Mouse (Mus musculus) heart, adult 9 months (tissue): ENCODE measurements around the gene Mef2b.
A peak's percentile ranks its signal among the peaks of the same experiment; 100 is the strongest.

ENCODE experiments used
- DNase-seq, 2 experiments: peaks; one replicate each; pipeline ENCODE4 v3.0.0; 2022; ENCODE audit warnings: low spot score in 2 of 2

The Mef2b gene

DNA sequence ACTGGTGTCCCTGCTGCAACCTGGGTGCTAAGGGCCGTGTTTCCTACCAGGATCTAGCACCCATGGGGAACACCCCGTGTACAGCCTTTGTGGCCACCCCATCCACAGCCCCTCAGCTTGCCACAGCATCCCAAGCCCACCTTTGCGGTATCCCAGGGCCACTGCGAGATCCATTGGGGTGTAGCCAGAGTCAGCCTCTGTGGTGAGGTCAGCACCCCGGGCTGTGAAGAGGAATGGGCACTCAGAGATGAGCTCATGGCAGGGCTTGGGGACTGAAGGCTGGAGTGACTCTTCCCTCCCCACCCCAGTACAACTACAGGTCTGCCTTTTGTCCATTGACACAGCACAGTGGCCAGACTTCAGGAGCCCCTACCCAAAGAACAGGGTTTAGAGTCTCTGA is 5.4 kb upstream of the Mef2b start:
- no peak for DNase-seq

DNA sequence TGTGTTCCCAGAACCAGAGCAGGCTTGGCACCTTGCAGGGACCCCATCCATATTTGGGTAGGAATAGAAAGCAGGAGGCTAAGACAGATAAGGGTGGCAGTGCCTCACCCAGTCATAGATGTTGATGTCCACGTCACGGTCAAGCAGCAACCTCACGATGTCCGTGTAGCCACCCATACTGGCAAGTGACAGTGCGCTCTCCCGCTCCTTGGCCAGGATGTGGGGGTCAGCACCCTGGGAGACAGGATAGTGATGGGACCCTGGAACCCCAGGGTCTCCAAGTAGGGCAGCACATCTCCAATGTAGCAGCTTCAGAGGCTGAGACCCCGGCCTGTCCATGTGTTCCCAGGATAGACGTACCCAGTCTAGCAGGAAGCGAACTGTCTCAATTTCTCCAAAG is 4.6 kb upstream of the Mef2b start:
- no peak for DNase-seq

DNA sequence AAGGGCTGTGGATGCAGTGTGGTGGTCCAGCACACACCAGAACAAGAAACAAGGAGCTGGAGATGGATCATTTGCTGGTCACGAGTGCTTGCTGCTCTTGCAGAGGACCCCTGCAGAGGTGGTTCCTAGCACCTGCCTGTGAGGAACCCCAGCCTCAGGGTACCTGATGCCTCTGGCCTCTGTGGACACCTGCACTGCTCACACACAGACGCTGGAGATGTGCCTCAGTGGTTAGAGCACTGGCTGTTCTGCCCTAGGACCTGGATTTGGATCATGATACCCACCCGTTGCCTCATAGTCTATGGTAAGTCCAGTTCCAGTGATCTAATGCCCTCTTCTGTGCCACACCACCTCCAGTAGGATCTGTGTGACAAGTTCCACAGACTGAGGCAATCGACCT is 2.9 kb upstream of the Mef2b start:
- no peak for DNase-seq

DNA sequence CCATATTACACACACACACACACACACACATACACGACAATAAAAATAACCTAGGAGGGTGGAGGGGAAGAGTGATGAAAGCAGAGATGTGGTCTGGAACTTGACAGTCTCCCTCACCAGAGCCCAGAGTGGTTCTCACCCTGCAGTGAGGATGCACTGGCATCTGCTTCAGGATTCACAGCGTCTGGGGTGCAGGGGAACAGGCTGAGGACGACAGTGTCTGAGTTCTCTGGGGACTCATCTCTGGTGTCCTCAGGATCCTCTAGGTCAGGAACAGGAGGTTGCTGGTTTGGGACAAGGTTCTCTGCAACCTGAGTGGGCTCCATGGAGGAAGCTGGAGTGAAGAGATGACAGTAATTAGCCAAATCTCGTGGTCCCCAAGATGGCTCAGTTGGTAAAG is 1.6 kb upstream of the Mef2b start:
- no peak for DNase-seq

DNA sequence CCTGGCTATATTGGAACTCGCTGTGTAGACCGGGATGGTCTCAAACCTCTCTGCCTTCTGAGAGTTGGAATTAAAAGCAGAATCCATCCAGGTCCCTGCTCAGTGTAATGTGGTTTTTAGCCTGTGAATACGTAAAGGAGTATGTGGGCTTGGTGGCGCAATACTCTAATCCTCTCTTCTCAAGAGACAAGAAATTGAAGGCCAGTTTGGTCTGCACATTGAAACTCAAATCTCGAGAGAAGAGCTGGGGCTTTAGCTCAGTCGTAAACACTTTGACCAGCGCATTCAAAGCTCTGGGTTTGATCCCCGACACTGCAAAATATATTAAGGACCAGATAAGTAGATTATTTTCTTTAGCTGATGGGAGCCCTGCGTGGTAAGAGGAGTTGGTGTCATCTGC is 470 bp downstream of the Mef2b start:
- DNase-seq, result no peak

DNA sequence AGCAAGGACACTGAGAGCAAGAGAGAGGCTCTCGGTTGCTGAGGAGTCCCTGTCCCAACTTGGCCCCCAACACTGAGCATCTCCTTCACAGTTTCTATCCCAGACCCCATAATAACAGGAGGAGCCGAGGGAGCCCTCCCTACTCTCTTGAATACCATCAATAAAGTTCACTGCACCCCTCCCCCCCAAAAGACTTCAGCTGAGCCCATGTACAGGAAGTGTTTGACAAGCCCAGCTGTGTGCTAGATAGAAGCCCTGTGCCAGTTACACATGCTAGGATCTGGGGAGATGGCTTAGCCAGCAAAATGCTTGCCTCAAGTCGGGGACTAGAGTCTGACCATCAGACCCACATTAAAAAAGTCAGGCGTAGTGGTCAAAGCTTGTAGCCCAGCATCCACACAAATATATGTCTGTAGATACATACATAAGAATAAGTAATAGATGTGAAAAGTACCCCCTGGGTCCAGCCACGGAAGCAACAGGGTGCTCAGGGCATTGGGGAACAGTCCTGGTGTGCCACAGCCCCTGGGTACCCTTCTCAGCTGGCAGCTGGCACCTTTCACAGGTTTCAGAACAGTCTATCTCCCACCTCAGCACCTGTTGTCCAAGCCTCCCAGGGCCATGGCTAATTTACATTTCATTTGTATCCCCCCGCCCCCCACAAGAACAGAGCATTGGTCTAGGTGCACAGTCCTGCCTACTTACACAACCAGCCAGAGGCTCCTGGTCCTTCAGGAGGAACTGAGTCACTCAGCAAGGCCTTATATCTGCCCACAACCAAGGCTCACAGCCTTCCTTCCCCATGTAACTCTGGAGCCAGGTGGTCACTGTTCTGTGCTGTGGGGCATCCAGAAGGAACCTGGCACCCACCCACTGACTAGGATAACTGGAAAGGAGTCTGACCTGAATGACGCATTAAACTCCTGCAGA is 8.4 kb downstream of the Mef2b start:
- no peak for DNase-seq

DNA sequence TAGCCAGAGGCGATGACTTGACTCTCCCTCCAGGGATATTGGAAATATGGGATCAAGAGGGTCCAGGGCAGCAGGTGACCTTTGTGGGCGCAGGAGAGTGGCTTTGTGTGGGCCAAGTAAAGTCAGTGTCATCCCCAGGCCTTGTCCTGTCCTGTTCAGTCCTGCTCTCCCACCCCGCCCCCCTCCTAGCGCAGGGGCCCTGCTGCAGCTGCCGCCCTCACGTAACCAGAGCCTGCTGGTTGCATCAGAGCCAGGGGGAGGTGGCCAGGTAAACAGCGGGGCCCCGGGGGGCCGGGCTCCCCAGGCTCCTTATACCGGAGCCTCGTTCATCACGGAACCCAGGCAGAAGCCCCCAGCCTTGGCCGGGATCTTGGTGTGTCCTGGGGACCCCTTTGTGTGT is 10.6 kb downstream of the Mef2b start:
- no peak for DNase-seq

DNA sequence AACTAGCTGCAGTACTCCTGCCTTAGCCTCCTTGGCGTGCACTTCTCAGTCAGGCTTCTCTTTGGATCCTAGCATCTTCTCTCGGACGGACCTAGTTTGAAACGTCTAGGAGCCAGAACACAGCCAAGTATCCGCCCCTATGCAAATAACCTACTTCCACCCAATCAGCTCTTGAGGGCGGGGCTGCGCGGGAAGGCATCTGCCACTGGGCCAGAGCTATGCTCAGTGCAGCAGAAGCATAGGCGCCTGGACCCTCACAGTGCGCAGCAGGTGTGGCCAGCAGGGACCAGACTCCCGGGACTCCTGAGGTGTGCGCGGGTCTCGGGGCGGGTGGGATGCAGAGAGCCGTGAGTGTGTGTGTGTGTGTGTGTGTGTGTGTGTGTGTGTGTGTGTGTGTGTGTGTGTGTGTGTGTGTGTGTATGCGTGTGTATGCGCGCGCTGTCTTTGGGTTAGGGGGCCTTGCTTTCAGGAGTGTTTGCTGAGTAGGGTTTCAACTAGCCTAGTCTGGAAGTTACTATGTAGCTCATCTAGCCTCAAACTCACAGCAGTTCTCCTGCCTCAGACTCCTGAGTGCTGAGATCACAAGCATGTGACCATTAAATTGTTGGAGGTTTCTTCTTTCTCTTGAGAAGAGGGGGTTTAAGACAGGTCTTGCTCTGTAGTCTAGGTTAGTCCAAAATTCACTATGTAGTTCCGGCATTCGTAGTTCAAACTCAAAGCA is 13.2 kb downstream of the Mef2b start:
- peak; percentile 29 to 49 for DNase-seq

DNA sequence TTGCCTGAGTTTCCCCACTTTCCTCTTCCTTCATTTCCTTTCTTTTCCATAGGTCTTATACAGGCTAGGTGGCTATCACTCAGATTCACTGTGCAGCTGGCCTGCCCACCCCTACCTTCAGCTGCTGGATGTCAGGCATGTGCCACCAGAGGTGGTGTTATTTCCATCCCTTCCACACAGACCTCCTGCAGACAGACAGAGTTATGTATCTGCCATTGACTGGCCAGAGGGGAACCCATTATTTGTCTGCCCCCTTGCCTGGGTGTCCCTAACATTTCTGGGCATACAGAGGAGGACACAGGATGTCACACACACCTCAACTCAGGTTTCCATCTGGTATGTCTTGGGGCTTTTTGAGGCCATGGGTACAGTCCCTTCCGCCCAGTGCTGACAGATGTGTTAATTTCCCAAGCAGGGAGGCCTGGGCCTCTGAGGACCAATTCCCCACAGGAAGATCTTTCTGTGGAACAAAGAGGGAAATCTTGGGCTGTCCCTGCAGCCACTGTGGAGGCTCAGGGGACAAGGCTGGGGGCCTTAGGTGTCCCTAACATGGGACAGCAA is 17.8 kb downstream of the Mef2b start:
- DNase-seq, result no peak

DNA sequence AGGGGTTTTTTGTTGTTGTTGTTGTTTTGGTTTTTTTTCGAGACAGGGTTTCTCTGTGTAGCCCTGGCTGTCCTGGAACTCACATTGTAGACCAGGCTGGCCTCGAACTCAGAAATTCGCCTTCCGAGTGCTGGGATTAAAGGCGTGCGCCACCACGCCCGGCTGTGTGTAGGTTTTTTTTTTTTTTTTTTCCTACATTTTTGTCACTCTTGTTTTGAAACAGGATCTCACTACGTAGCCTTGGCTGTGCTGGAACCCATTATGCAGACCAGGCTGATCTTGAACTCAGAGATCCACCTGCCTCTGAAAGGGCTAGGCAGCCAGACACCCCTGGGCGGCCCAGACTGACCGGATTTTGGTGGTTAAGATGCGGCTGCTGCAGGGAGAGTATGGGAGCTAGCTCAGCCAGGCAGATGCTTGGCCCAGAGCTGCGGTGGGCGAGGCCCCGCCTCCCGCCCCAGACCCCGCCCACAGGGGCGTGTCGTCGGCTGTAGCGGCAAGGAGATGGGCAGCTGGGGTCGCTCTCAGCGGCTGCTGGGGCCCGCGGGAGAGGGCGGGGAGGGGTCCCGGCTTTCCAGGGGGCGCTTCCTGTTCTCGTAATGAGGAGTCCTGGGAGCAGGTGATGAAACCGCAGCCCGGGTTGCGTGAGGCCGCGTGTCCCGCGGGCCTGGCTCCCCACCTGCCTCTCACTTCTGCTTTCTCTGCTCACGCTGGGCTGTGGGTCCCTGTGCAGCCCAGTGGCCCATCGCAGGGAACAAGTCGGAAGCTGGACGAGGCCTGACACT is 18.8 kb downstream of the Mef2b start:
- DNase-seq, result peak; percentile 28 to 42

DNA sequence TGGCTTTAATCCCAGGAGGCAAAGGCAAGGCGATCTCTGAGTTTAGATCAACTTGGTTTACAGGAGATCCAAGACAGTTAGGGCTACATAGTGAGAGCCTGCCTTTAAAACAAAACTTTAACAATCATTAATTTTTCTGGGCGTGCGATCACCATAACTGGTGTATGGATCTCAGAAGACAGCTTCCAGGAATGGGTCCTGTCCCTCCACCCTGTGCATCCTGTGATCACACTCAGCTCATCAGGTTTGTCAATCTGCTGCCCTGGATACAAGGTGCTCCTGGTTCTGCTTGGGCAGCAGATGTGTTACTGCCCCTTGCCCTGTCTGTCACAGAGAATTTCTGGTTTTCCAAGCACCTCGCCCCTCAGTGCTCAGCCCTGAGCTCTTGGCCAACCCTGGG is 19.7 kb downstream of the Mef2b start:
- DNase-seq, result no peak

DNA sequence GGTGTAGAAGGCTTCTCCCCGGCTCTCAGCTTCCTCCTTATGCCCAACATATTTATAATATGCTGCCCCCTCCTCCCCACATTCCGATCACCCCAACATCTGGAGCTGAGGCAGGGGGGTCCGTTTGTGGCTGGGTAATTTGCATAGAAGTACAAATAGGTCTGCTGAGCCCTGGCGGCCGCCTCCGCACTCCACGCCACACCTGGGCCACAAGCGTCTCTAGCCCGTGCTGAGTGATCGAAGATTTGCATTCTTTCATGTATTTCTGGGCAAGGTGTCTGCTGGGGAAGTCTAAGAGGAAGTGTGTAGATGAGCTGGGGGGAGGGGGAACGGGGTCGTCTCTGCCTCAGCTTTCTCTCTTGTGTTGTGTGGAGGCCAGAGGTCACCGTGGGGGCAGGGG is 20.5 kb downstream of the Mef2b start:
- no peak for DNase-seq

DNA sequence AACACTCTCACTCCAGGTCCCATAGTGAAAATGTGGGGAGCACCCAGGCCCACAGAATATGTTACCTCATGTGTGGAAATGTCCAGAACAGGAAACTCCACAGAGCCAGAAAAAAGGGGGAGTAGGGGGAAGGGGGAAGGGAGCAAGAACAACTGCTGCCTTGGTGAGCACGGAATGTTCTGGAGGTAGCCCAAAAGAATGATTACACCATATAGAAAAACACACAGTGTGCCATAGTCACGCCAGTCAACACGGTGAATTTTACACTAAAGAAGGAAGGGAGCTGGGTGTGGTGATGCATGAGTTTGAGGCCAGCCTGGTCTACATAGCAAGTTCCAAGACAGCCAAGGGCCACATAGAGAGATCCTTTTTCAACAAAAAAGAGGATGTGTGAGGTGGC is 23.8 kb downstream of the Mef2b start:
- no peak for DNase-seq

DNA sequence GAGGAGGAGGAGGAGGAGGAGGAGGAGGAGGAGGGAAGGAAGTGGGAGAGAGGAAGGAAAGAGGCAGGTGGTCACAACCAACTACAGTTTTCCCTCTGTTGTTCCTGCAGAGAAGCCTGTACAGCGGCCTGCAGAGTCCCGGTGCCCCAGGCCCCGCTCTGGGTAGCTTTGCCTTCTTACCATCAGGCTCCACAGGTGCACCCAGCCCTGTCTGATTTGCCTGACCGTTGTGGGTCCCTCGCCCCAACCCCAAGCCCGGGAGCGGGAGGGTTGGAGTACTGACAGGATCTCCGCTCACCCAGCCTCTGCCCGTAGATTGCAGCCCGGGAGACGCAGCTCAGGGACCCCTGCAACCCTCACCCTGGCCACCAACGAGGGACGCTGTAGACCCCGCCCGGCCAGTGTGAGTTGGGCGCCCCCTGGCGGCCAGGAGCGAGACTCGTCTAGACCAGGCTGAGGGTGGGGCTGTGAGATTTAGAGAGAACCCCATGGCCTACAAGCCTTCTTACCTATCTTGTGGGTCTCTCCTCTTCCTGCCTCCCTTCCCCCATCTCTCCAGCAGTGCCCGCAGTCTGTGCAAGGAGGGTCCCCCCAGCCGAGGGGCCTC is 27.1 kb downstream of the Mef2b start:
- DNase-seq, result peak; percentile 31 to 39

DNA sequence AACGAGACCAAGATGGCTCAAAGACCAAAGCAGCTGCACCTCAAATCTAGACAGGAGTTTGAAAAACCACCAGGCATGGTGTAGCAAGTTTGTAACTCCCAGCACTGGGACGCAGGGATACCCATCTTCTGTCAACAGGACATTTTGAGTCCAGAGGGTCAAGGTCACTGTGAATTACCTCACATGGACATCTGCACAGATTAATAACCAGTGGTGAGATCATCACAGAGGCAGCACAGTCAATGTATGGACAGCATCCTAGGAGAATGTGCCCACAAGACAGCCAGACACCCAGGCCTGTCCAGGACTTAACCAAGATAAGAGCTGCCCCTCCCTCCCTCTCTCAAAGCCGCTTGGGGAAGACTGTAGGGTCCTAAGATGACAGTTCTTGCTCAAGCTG is 30.6 kb downstream of the Mef2b start:
- no peak for DNase-seq

DNA sequence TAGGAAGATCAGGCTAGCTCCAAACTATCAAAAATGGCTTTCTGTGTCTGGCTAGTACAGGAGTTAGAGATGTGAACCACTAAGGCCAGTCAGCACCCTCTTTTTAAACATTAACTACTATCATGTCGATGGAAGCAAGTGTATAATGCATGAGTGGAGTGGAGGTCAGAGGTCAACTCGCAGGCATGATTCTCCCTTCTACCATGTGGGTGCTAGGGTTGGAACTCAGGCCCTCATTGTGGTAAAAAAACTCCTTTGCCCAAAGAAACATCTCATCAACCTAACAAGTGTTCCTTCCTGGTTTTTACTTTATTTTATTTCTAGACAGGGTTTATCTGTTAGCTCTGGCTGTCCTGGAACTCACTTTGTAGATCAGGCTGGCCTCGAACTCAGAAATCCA is 31.2 kb downstream of the Mef2b start:
- no peak for DNase-seq

DNA sequence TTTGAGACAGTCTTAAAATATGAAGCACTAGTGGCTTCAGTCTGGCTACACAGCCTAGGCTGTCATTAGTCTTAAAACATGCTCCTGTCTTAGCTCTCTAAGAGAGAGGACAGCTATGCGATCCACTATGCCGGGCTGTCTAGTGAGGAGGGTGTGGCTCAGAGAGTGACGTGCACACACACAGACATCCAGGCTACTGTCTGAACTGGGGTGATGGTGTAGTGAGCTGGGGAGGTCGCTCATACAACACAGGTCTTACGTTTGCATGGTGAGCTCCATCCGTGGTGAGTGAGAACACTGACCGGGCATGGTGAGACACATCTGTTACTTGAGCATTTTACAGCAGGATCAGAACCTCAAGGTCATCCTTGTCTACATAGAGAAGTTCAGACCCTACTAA is 31.7 kb downstream of the Mef2b start:
- DNase-seq, result no peak

DNA sequence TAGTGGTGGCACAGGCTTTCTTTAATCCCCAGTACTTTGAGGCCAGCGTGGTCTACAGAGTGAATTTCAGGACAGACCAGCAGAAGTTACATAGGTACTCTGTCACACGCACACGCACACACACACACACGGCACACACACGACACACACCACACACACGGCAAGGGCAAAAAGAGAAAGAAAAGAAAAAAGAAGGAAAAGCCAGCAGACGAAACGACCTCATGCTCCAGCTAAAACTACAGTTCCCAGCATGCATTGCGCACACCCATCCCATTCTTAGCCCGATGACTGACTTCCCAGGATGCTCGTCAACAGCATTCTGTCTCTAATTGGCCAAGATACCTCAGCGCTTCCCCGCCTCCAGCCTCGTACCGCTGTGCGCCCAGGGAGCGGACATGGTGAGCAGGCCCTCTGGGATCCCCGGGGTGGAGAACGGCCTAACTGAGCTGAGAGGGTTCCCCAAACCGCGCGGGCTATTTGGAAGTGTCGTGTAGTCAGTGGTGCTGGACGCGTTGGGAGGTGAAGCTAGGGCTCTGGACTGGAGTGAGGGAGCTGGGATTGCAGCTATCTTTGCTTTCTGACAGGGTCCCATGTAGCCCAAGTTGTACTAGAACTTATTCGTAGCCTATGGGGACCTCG is 32.7 kb downstream of the Mef2b start, which contains the start of gene Tmem161a:
TSS of gene Tmem161a (plus strand) at position 314 of the 639 bp plus-strand sequence.
- DNase-seq, result peak; percentile 95 to 96

DNA sequence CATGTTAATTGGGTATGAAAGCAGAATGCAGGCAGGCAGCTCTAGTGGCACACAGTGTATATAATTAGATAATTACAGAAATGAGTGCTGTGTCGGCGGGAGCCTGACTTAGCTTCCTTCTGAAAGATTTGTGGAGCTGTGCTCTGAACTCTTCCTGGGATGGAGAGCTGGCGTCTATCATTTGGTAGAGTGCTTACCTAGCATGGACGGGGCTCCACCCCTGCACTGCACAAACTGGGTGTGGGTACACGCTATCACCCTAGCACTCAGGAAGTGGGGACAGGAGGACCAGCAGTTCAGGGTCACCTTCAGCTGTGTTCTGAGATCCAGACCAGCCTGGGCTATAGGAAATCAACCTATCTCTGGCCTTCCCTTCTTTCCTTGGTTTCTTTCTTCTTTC is 33.8 kb downstream of the Mef2b start:
- DNase-seq, result no peak

DNA sequence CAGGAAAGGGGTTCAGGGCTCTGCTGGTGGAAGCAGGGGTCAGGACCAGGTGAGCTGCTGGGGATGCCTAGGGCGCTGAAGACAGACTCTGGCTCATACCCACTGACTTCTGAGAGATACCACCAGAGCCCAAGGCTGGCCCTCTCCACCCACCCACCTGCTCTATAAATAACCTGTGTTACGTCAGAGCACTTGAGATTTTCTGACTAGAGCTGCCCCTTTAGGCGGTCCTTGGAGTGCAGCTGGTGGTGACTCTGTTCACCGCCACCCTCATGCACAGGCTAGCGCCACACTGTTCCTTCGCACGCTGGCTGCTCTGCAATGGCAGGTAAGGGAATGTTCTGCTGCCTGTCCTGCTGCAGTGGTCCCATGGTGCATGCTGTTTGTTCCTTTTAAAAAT is 34.6 kb downstream of the Mef2b start:
- DNase-seq, result peak in 1 of 2 experiments; percentile 23

DNA sequence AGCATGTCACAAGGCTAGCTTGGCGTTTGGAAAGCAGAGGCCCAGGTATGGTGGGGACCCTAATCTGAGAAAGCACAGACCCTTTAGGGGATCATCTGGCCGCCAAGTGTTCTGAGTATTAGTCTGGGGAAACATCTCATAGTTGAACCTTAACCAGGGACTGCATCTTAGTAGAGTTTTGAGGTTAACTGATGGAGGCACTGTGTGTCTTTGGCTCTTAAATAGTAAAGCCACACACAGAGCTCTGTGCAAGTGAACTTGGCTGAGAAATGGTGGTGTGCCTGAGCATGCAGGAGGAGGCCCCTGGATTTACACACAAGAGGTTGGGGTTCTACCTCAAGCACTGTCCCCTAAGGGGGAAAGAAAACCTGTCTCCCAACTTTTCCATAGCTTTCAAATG is 38.7 kb downstream of the Mef2b start:
- no peak for DNase-seq
